Mouse (Mus musculus) 3134 (cell line): Measurements from ENCODE around the gene 9030624G23Rik.
"Not testable (repeated sequence)": the region's sequence is repeated elsewhere in the genome, so short reads cannot be mapped to it uniquely, and the experiment has no call there.

Experiments
- DNase-seq: peaks from one replicate; pipeline ENCODE4 v3.0.0-alpha.2; 2011; ENCODE audit warnings: low spot score; ENCODE audit not compliant: insufficient read length; ENCODE audit errors: extremely low read depth

Gene 9030624G23Rik

GRCm38 (mm10) chr12:24097108-24097520, at the start of gene 9030624G23Rik:
TSS of gene 9030624G23Rik (minus strand) at chr12:24097246.
- DNase-seq: not testable (repeated sequence)

GRCm38 (mm10) chr12:24083096-24083495, 13.9 kb downstream of the 9030624G23Rik start:
- not testable (repeated sequence) for DNase-seq
